Mouse (Mus musculus) heart, embryonic 10.5 days (tissue): ENCODE data around the gene Fam166b. TPM values are rescaled to one million over a fixed set of nuclear protein-coding genes. Genes with fewer than 3 reads are reported as not detected.

Experiments
- DNase-seq: peaks from one replicate; pipeline ENCODE4 v3.0.0-alpha.2; 2017; ENCODE audit warnings: low spot score
- H3K27ac ChIP-seq: fragments of 300-500 bp; sonication (generic); 2 replicates; pipeline ENCODE4 v1.5.1; 2016; ENCODE audit warnings: mild to moderate bottlenecking
- H3K27me3 ChIP-seq: fragments of 300-500 bp; sonication (generic); 2 replicates; pipeline ENCODE4 v1.6.1; 2016; ENCODE audit warnings: mild to moderate bottlenecking; ENCODE audit not compliant: poor library complexity, insufficient read depth, severe bottlenecking
- H3K36me3 ChIP-seq: fragments of 300-500 bp; sonication (generic); 2 replicates; pipeline ENCODE4 v1.6.1; 2016; ENCODE audit warnings: mild to moderate bottlenecking, moderate library complexity
- H3K4me1 ChIP-seq: fragments of 300-500 bp; sonication (generic); 2 replicates; pipeline ENCODE4 v1.6.1; 2016; ENCODE audit warnings: mild to moderate bottlenecking
- H3K4me3 ChIP-seq: fragments of 300-500 bp; sonication (generic); 2 replicates; pipeline ENCODE4 v1.5.1; 2016; ENCODE audit warnings: mild to moderate bottlenecking, moderate library complexity
- H3K9me3 ChIP-seq: fragments of 300-500 bp; sonication (generic); 2 replicates; pipeline ENCODE4 v1.6.1; 2016; ENCODE audit warnings: mild to moderate bottlenecking, moderate library complexity
- WGBS: fragments of 180-500 bp; shearing (Covaris S2); methylation state at CpG from one replicate; pipeline ENCODE4 v1.1.7; 2016; 5-methylcytosine and 5-hydroxymethylcytosine counted together
- polyA plus RNA-seq: library from polyadenylated mRNA; unstranded; fragments of >200 nt; fragmentation: Nextera tagmentation; extraction: Ambion mirVana; gene quantifications from 2 replicates; pipeline ENCODE4 v1.2.1, GENCODE M21; 2016

The Fam166b gene
- polyA plus RNA-seq, 1 experiment from 2014 or later: not detected

GRCm38 (mm10) chr4:43425648-43426380 lies 3.1 kb downstream of the Fam166b start:
- WGBS: 26% methylated on average over 31 of the region's 31 CpGs
- no peak for DNase-seq
- H3K4me3 ChIP-seq: peak overlapping the region; percentile 46
- H3K36me3 ChIP-seq: peaks cover 56% of the 10 kb centered on the region
- no peaks in the 10 kb centered on the region for H3K9me3 ChIP-seq
- H3K27me3 ChIP-seq: peaks cover 99% of the 10 kb centered on the region
- peaks cover 44% of the 10 kb centered on the region for H3K4me1 ChIP-seq
- no peak overlapping the region; the same call in 1 of the 2 replicates for H3K27ac ChIP-seq

- DNase-seq: no peak
- no peaks in the 10 kb centered on the region for H3K9me3 ChIP-seq
- peaks cover 56% of the 10 kb centered on the region for H3K36me3 ChIP-seq
These were observed 3.7 kb downstream of the Fam166b start for GRCm38 (mm10) chr4:43425197-43425596.

GRCm38 (mm10) chr4:43424072-43424471 lies 4.9 kb downstream of the Fam166b start:
- H3K4me3 ChIP-seq: no peak overlapping the region
- no peak overlapping the region for H3K27ac ChIP-seq
- H3K27me3 ChIP-seq: peaks cover 82% of the 10 kb centered on the region
- DNase-seq: no peak
- peaks cover 56% of the 10 kb centered on the region for H3K36me3 ChIP-seq
- no peaks in the 10 kb centered on the region for H3K9me3 ChIP-seq
- H3K4me1 ChIP-seq: peaks cover 48% of the 10 kb centered on the region
- WGBS: 74% methylated on average over 9 of the region's 9 CpGs

More at GRCm38 (mm10) chr4:43425197-43425596, 3.7 kb downstream of the Fam166b start:
- peak overlapping the region; percentile 46 for H3K4me3 ChIP-seq
- H3K27me3 ChIP-seq: peaks cover 93% of the 10 kb centered on the region
- 23% methylated on average over 14 of the region's 14 CpGs for WGBS
- H3K4me1 ChIP-seq: peaks cover 44% of the 10 kb centered on the region
- H3K27ac ChIP-seq: no peak overlapping the region

GRCm38 (mm10) chr4:43423267-43423934 lies 5.5 kb downstream of the Fam166b start:
- Histone ChIP-seq H3K27me3 (peaks cover 75% of the 10 kb centered on the region), H3K36me3 (peaks cover 56% of the 10 kb centered on the region), H3K4me3 (no peak overlapping the region), H3K27ac (no peak overlapping the region), H3K9me3 (no peaks in the 10 kb centered on the region), H3K4me1 (peaks cover 44% of the 10 kb centered on the region)
- DNase-seq: no peak
- 85% methylated on average over 20 of the region's 20 CpGs for WGBS

GRCm38 (mm10) chr4:43421632-43422240 lies 7.2 kb downstream of the Fam166b start:
- Histone ChIP-seq H3K4me3 (no peak overlapping the region), H3K27me3 (peaks cover 59% of the 10 kb centered on the region), H3K27ac (no peak overlapping the region), H3K4me1 (peaks cover 46% of the 10 kb centered on the region), H3K9me3 (no peaks in the 10 kb centered on the region), H3K36me3 (peaks cover 57% of the 10 kb centered on the region)
- no peak for DNase-seq
- WGBS: 58% methylated on average over 28 of the region's 28 CpGs

GRCm38 (mm10) chr4:43420305-43420704 lies 8.6 kb downstream of the Fam166b start:
- Histone ChIP-seq H3K4me1 (peaks cover 33% of the 10 kb centered on the region), H3K36me3 (peaks cover 59% of the 10 kb centered on the region), H3K4me3 (no peak overlapping the region), H3K9me3 (no peaks in the 10 kb centered on the region), H3K27me3 (peaks cover 44% of the 10 kb centered on the region), H3K27ac (no peak overlapping the region)
- DNase-seq: no peak
- WGBS: 6% methylated on average over 6 of the region's 6 CpGs

- 60% methylated on average over 9 of the region's 9 CpGs for WGBS
- H3K36me3 ChIP-seq: peaks cover 59% of the 10 kb centered on the region
- peaks cover 28% of the 10 kb centered on the region for H3K4me1 ChIP-seq
- H3K27me3 ChIP-seq: peaks cover 40% of the 10 kb centered on the region
- H3K4me3 ChIP-seq: no peak overlapping the region
- 0 out of 2 replicates have a peak overlapping the region, but pooled peaks have one; percentile 19 for H3K27ac ChIP-seq
- no peak for DNase-seq
- H3K9me3 ChIP-seq: no peaks in the 10 kb centered on the region
These were observed 9.1 kb downstream of the Fam166b start for GRCm38 (mm10) chr4:43419801-43420281.

- no peak for DNase-seq
- 50% methylated on average over 15 of the region's 15 CpGs for WGBS
These were observed 9.8 kb downstream of the Fam166b start for GRCm38 (mm10) chr4:43418973-43419656.

GRCm38 (mm10) chr4:43418450-43418849 lies 10.5 kb downstream of the Fam166b start:
- Histone ChIP-seq H3K9me3 (no peaks in the 10 kb centered on the region), H3K27ac (no peak overlapping the region), H3K36me3 (peaks cover 50% of the 10 kb centered on the region), H3K4me1 (peaks cover 30% of the 10 kb centered on the region; the same call in 1 of the 2 replicates), H3K4me3 (no peak overlapping the region), H3K27me3 (peaks cover 26% of the 10 kb centered on the region)
- WGBS: 77% methylated on average over 4 of the region's 4 CpGs
- no peak for DNase-seq

More at GRCm38 (mm10) chr4:43418973-43419656, 9.8 kb downstream of the Fam166b start:
- Histone ChIP-seq H3K36me3 (peaks cover 57% of the 10 kb centered on the region), H3K27me3 (peaks cover 32% of the 10 kb centered on the region), H3K4me3 (no peak overlapping the region), H3K9me3 (no peaks in the 10 kb centered on the region), H3K27ac (0 out of 2 replicates have a peak overlapping the region, but pooled peaks have one; percentile 19), H3K4me1 (peaks cover 28% of the 10 kb centered on the region; the same call in 1 of the 2 replicates)

- Histone ChIP-seq H3K27me3 (peaks cover 16% of the 10 kb centered on the region), H3K36me3 (peaks cover 40% of the 10 kb centered on the region), H3K9me3 (no peaks in the 10 kb centered on the region), H3K4me1 (peaks cover 34% of the 10 kb centered on the region; the same call in 1 of the 2 replicates), H3K4me3 (no peak overlapping the region), H3K27ac (peak overlapping the region; percentile 59; the same call in 1 of the 2 replicates)
- 63% methylated on average over 16 of the region's 16 CpGs for WGBS
- no peak for DNase-seq
These were observed 11.5 kb downstream of the Fam166b start for GRCm38 (mm10) chr4:43417269-43418062.

- 92% methylated on average over 22 of the region's 22 CpGs for WGBS
- no peak overlapping the region for H3K27ac ChIP-seq
- H3K36me3 ChIP-seq: peaks cover 26% of the 10 kb centered on the region
- H3K27me3 ChIP-seq: peaks cover 2% of the 10 kb centered on the region; the same call in 1 of the 2 replicates
- H3K9me3 ChIP-seq: no peaks in the 10 kb centered on the region
- no peak for DNase-seq
- peaks cover 28% of the 10 kb centered on the region; the same call in 1 of the 2 replicates for H3K4me1 ChIP-seq
- H3K4me3 ChIP-seq: no peak overlapping the region
These were observed 12.9 kb downstream of the Fam166b start for GRCm38 (mm10) chr4:43416071-43416490.
